Mouse (Mus musculus) thymus, postnatal 25 days (tissue): ENCODE measurements around the gene Lepr.
"Not testable (repeated sequence)": the region's sequence is repeated elsewhere in the genome, so short reads cannot be mapped to it uniquely, and the experiment has no call there.

Source experiments
- DNase-seq: peaks from one replicate; pipeline ENCODE4 v3.0.0; 2022

Lepr gene

DNA sequence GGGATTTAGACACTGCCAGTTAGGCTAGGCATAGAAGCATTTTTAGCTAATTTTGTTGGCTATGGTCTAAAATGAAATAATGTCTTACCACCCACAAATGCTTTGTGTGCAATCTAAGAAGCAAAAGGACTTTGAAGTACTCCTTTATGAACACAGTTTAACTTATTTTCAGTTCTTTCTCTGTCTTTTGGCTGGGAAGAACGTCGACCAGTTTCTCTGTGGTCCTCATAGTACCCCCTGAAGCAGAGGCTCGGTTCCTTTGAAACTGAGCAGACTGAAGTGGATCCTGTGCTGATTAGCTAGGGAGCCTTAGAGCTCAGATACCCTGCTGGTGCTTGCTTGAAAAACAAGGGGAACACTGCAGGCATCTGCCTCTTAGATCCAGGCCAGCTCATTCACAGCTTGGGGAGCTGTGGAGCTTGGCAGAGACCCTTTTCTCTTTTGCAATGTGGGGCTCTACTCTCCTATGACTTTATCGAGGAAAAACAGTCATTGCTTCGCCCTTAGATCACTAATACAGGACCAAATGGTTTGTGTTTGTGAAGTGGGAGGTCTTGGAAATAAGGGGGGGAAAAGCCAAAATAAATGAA lies 1.9 kb downstream of the Lepr start:
- no peak for DNase-seq

DNA sequence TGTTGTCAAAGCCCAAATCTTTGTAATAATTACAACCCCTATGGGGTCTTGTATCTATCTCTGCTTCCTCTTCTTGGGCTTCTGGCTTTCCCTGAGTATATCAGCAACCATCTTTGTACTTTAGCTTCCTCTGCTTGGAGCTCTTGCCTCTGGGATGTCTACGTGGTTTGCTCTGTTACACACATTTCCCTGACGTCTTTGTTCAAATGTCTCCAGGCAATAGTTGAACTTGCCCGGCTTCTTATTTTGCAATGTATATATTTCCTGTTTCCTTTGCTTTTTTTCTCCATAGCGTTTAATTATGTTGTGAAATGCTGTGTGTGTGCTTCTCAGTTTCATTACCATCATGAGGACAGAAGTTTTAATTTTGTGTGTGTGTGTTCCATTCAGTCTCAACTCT lies 4.5 kb downstream of the Lepr start:
- no peak for DNase-seq

DNA sequence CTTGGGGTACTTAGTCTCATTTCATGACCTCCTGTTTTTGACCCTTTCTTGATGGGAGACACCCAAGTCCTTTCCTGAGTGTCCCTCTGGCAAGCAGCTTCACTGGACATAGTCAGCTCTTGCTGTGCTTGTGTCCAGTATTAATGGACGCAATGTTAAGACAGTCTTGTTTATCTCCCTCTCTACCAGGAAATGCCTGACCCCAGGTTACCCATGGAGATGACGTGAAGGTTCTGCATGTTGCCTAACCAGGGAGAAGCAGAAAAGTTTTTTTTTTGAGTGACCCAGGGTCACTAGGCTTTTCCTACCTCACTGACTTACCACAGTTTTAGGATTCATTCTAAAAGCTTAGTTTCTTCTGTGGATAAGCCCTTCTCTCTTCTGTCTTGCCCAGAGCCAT lies 24.8 kb downstream of the Lepr start:
- DNase-seq: no peak

DNA sequence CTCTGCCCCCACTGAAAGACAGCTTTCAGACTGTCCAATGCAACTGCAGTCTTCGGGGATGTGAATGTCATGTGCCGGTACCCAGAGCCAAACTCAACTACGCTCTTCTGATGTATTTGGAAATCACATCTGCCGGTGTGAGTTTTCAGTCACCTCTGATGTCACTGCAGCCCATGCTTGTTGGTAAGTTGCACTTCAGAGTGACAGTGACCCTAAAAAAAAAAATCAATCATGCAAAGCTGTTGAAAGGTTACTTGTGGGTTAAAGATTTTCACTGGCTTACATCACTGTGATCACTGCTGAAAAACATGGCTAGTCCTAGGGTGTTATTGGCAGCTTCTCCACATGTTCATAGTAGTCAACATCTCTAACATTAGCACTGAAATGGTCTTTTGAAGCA lies 28.3 kb downstream of the Lepr start:
- DNase-seq: no peak

DNA sequence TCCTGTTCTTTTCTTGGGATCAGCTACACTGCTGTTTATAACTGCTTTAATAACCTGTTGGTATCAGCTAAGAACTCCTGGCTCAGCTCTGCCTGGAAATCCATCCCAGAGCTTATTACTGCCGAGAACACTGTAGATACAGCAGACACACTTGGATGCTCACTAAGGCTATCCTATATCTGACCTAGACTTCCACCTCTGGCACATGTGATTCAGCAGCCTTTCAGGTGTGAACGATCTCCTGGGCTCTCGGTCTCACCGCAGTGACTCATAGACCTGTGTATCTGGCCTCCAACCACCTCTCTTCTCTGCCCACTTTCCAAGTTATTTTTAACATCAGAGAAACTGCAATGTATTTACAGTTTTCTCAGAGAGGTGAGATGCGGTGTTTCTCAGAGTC lies 43.3 kb downstream of the Lepr start:
- DNase-seq: no peak

DNA sequence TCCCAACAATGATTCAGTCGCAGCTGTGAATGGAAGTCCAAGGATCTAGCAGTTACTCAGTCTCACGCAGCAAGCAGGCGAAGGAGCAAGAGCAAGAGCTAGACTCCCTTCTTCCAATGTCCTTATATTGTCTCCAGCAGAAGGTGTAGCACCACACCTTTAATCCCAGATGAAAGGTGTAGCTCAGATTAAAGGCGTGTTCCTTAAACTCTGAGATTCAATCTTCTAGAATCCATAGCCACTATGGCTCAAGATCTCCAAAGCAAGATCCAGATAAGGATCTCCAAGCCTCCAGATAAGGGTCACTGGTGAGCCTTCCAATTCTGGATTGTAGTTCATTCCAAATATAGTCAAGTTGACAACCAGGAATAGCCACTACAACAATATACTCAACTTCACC lies 126.7 kb downstream of the Lepr start, which contains the start of gene B020004J07Rik:
Gene B020004J07Rik (minus strand): TSS at position 101 of the 400 bp plus-strand sequence.
- DNase-seq: not testable (repeated sequence)

DNA sequence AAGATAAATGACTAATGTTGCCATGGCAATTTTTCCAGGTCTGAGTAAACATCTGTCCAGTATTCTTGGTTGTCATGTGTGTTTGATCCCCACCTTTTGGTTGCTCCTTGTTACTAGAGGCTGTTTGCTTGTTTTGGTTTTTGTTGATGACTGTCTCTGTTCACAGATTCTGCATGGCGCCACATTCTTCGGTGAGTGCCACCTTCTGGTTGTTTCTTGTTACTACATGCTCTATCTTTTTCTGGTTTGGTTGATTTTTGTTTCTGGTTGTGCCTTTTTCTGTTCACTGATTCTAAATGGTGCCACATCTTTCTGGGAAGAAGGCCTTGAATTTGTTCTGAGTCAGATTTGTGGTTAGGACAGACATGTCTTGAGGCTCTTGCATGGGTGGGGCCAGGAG lies 133.7 kb downstream of the Lepr start:
- no peak for DNase-seq

DNA sequence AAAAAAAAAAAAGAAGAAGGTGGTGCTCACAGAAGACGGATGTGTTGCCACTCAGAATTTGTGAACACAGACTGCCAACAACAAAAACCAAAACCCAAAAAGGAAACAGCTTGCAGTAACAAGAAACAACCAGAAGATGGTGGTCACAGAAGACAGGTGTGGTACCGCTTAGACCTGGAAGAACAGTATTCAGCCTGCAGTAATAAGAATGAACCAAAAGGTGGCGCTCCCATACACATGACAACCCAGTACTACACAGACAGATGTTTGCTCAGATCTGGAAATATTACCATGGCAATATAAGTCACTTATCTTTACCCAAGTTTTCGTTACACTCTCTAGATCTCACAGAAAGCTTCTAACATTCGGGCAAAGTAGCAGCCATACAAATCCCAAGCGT lies 143.7 kb downstream of the Lepr start:
- DNase-seq: no peak

DNA sequence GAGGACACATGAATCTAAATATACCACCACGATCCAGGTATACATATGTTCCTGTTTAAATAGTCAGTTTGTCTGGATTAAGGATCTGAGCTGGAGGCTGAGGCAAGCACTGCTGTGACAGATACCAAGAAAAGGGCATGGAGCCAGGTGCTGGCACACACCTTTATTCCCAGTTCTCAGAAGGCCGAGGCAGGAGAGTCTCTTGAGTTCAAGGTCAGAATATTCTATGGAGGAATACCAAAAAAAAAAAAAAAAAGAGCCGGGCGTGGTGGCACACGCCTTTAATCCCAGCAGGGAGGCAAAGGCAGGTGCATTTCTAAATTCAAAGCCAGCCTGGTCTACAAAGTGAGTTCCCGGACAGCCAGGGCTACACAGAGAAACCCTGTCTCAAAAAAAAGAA lies 145.1 kb downstream of the Lepr start:
- DNase-seq: no peak
